Mouse (Mus musculus) CH12F3 (cell line): Measurements from ENCODE around the gene Ankrd1.

Experiments used
- in situ Hi-C: fragments of 300-500 bp; cut with MboI; formaldehyde crosslinking; loops from 2 replicates; pipeline ENCODE4 v1.14.3; 2020; ENCODE audit warnings: low sequenced_read_pairs

Ankrd1 gene

GRCm38 (mm10) chr19:36119783-36120471, at the start of gene Ankrd1:
Gene Ankrd1 (minus strand): TSS chr19:36120099.
- in situ Hi-C loops = loop anchor here (25.0 kb wide), 1 partner anchor 317 kb away; no protein-coding TSS in a partner anchor

DNA sequence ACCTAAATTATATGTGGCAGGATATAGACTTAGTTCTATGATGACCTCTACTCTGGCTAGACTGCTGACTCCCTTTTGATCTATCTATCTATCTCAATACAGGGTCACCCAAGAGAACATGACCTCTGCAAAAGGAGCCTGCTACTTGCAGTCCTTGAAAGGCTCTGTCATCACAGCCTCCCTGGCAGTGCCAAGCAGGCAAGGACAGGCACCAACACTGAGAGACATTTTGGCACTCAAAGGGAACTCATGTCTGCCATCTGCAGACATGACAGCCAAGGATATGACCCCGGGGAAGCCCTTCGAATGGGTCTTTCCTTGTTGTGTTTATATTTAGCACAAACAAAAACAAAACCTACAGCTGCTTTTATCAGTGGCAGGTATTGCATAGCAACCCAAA, 49.2 kb upstream of the Ankrd1 start:
- in situ Hi-C loops = no loop called here

DNA sequence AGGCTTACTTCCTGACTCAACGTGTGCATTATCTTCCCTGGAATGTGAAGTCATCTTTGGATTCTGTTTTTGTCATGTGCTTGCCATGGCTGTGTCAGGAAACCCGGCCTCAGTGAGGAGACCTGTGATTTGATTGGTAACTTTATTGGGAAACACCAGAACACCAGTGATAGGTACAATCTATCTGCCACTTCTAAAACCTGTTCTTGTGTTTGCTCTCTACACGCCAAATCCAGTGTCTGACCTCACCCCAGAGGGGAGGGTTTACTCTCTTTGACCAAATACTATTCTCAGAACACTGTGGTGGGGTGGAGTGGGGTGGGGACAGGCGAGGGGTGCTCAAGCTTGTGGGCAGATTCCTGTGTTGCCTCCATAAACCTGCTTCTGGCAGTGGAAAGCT, 48.2 kb upstream of the Ankrd1 start:
- in situ Hi-C loops = no loop called here

DNA sequence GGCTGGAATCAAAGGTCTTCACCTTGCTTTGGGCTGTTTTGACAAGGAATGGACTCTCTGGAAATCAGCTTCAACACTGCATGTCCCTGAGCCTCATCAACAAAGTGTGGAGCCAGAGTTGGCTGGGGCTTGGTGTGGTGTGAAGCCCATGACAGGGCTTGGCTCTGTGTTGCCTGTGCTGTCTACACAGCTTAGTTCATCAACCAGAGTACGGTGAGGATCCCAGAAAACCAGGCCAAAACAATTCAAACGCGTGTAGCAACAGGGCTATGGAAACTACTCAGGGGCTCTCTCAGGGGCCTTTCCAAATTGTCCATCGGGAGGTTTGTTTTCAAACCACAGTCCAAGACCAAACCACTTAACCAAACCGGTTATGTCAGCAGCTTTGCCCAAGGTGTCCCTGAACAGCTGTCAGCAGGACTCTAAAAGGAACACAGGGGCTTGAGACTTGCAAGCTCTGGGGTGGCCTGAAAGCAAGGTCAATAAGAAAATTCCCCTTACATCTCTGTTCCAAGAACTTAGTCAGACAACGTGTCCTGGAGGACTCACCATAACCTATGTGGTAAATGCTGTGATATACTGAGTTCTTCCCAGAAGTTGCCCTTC, 47.5 kb upstream of the Ankrd1 start:
- in situ Hi-C loops = no loop called here

- in situ Hi-C loops = no loop called here
Measured at GRCm38 (mm10) chr19:36166401-36167160, 46.7 kb upstream of the Ankrd1 start.

DNA sequence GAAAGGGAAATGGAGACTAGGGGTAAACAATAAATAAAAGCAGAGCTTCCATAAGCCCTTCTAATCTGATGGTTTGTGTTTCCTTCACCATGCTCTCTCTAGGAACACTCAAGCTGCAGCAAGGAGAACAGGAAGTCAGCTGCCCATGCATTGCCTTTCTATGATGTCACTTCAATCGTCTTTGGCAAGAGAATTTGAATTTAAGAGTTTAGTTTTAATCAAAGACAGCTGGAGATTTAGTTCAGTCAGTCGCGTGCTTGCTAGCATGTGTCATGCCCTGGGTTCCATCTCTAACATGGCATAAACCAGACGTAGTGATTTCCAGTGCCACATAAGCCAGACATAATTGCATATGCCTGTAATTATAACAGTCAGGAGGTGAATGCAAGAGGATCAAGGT, 45.5 kb upstream of the Ankrd1 start:
- in situ Hi-C loops = no loop called here

GRCm38 (mm10) chr19:36150241-36151007, 30.5 kb upstream of the Ankrd1 start:
- in situ Hi-C loops = no loop called here

DNA sequence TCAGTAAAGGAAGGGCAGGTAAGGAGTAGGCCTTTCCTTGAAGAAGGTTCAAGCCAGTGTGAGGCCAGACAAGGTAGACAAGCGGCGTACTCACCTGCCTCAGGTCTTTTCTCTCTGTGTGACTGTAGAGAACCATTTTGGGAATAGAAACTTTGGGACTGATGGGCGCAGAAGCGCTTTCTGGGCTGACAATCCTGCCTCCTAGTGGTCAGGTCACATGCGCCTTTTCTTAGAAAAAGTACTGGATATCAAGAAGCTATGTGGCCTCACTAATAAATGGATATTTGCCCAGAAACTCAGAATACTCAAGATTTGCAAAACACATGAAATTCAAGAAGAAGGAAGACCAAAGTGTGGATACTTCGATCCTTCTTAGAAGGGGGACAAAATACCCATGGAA, 28.7 kb upstream of the Ankrd1 start:
- in situ Hi-C loops = no loop called here

DNA sequence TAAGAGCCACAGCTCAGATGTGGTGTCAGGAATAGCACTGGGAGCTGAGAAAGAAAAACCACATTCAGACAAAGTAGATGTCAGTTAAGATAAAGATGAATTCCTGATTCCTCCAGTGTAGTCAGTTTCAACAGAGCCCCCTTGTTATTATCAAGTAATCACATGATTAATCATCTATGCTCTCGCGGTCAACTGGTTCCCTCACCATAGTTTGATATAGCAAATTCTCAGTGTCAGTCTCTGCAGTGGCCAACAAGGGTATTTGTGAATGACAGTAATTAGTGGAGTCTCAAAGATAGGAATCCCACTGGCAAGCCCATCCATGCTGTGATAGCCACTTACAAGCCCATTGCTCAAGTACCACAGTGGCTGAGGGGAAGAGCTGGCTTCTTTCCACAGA, 23.7 kb upstream of the Ankrd1 start:
- in situ Hi-C loops = no loop called here

GRCm38 (mm10) chr19:36133731-36134130, 13.8 kb upstream of the Ankrd1 start:
- in situ Hi-C loops = no loop called here

GRCm38 (mm10) chr19:36133064-36133463, 13.2 kb upstream of the Ankrd1 start:
- in situ Hi-C loops = no loop called here

- in situ Hi-C loops = no loop called here
Measured at GRCm38 (mm10) chr19:36131990-36132389, 12.1 kb upstream of the Ankrd1 start.

GRCm38 (mm10) chr19:36130181-36130580, 10.3 kb upstream of the Ankrd1 start:
- in situ Hi-C loops = no loop called here

- in situ Hi-C loops = no loop called here
Measured at GRCm38 (mm10) chr19:36129643-36130042, 9.7 kb upstream of the Ankrd1 start.

DNA sequence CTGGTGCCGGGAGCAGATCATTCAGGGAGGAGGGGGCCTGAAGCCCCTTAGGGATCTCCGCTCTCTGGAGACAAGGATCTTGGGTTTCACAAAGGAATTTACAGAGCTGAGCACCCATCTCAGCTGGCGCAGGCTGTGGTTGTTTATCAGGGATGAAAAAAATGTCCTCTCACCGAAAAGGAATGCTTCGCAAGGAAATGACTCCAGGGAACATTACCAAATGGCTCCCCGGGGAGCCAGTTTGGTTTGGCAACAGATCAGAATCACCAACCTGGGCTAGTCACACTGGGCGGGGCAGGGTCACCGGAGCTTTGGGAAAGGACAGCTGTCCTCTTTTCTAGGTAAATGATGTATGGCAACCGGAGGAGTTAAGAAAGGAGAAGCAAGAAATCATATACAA, 9.3 kb upstream of the Ankrd1 start:
- in situ Hi-C loops = no loop called here

DNA sequence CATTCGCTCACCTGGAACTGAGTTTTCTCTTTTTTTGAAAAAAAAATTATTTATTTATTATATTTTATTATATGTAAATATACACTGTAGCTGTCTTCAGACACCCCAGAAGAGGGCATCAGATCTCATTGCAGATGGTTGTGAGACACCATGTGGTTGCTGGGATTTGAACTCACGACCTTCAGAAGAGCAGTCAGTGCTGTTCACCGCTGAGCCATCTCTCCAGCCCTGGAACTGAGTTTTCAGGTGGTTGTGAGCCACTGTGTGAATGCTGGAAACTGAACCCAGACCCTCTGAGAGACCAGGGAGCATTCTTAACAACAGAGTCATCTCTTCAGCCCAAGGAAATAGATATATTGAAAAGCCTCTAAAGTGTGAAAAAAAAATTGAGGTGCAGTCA, 8.5 kb upstream of the Ankrd1 start:
- in situ Hi-C loops = no loop called here

DNA sequence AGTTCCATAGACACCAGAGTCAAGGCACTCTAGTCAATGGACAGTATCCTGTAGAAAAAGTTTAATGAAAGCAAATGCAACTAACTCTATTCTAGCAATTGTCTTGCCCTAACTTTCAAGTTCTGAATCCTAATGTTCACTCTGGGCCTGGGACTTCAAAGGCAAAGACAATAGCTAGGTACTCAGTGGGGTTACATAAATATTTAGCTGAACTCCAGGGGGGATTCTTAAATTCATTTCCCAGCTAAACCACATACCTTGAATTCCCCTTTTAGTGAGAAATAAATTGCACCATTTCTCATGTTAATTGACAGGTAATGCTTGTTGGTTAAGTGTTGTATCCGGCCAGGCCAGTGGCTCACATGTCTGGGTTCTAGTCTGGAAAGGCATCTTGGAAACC, 4.3 kb upstream of the Ankrd1 start:
- in situ Hi-C loops = loop anchor here (25.0 kb wide), 1 partner anchor 313 kb away; no protein-coding TSS in a partner anchor

- in situ Hi-C loops = loop anchor here (25.0 kb wide), 1 partner anchor 318 kb away; no protein-coding TSS in a partner anchor
Measured at GRCm38 (mm10) chr19:36119219-36119618, 680 bp downstream of the Ankrd1 start.

- in situ Hi-C loops = loop anchor here (25.0 kb wide), 1 partner anchor 321 kb away; no protein-coding TSS in a partner anchor
Measured at GRCm38 (mm10) chr19:36116185-36116584, 3.7 kb downstream of the Ankrd1 start.

DNA sequence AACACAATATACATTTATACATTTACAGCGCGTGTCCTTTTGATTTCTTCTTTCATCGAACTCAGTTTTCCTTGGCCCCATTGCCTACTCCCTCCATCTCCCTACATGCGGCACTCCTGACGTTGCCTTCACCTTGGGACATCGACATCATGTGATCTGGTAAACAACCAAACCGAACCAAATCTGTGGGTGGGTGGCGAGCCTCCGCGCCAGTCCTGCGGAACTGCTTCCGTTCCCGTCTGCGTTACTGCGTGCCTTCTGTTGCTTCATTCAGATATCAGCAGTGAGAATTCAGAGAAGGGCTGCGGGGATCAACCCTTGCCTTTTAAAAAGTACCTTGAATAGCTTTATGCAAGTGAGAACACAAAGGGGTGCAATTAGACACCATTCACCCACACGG, 7.9 kb downstream of the Ankrd1 start:
- in situ Hi-C loops = loop anchor here (25.0 kb wide), 1 partner anchor 325 kb away; no protein-coding TSS in a partner anchor
